Mouse (Mus musculus) megakaryocyte, embryonic 14.5 days (primary cell): ENCODE results near the gene Nrip1.

Experiments
- FLI1 ChIP-seq: IDR thresholded peaks from 2 replicates; pipeline ENCODE4 v1.6.1; 2012; ENCODE audit warnings: low read length, inconsistent platforms, mixed read lengths
- GATA1 ChIP-seq: IDR thresholded peaks from 3 replicates; pipeline ENCODE4 v1.6.1; 2012; ENCODE audit warnings: mixed read lengths, low read length, inconsistent platforms, borderline replicate concordance

GRCm38 (mm10) chr16:76344761-76345368, 28.8 kb downstream of the Nrip1 start:
- TF ChIP-seq GATA1 (no peak), FLI1 (no peak)
